Mouse (Mus musculus): ENCODE data around the gene Gclc. TPM values are rescaled to one million over a fixed set of nuclear protein-coding genes. Genes with fewer than 3 reads are reported as not detected.
"Not testable (repeated sequence)": the region's sequence is repeated elsewhere in the genome, so short reads cannot be mapped to it uniquely, and the experiment has no call there.

Gclc gene
- polyA plus RNA-seq, 1 experiment from 2014 or later = 11.3 TPM

GRCm38 (mm10) chr9:77719675-77720074 lies 34.7 kb upstream of the Gclc start:
- 76% methylated on average over 1 of the region's 1 CpGs for WGBS
- Histone ChIP-seq H3K4me2 (no peak overlapping the region), H3K4me3 (no peak overlapping the region), H3K9me3 (no peaks in the 10 kb centered on the region), H3K27ac (no peak overlapping the region), H3K4me1 (no peaks in the 10 kb centered on the region), H3K9ac (no peak overlapping the region), H3K36me3 (no peaks in the 10 kb centered on the region), H3K27me3 (no peaks in the 10 kb centered on the region)
- ATAC-seq (ENCODE audit: insufficient number of reproducible peaks, low FRiP score, low TSS enrichment, low read depth) = no peak

- no peaks in the 10 kb centered on the region for H3K9me3 ChIP-seq
- no peaks in the 10 kb centered on the region for H3K36me3 ChIP-seq
- no peak overlapping the region for H3K9ac ChIP-seq
- no peak overlapping the region for H3K4me3 ChIP-seq
- no peak overlapping the region for H3K4me2 ChIP-seq
- WGBS = 72% methylated on average over 1 of the region's 1 CpGs
- H3K27me3 ChIP-seq = no peaks in the 10 kb centered on the region
- H3K27ac ChIP-seq = no peak overlapping the region
- no peak for ATAC-seq (ENCODE audit: insufficient number of reproducible peaks, low FRiP score, low TSS enrichment, low read depth)
- H3K4me1 ChIP-seq = no peaks in the 10 kb centered on the region
Observed at GRCm38 (mm10) chr9:77722381-77722780, 32.0 kb upstream of the Gclc start.

- H3K27ac ChIP-seq = no peak overlapping the region
- no peaks in the 10 kb centered on the region for H3K4me1 ChIP-seq
- WGBS = 75% methylated on average over 6 of the region's 6 CpGs
- no peak overlapping the region for H3K4me3 ChIP-seq
- no peaks in the 10 kb centered on the region for H3K9me3 ChIP-seq
- H3K27me3 ChIP-seq = no peaks in the 10 kb centered on the region
- H3K4me2 ChIP-seq = no peak overlapping the region
- ATAC-seq (ENCODE audit: insufficient number of reproducible peaks, low FRiP score, low TSS enrichment, low read depth) = no peak
- H3K36me3 ChIP-seq = no peaks in the 10 kb centered on the region
- H3K9ac ChIP-seq = no peak overlapping the region
Observed at GRCm38 (mm10) chr9:77724216-77724615, 30.1 kb upstream of the Gclc start.

GRCm38 (mm10) chr9:77725448-77725847 lies 28.9 kb upstream of the Gclc start:
- no peak for ATAC-seq (ENCODE audit: insufficient number of reproducible peaks, low FRiP score, low TSS enrichment, low read depth)
- WGBS = 84% methylated on average over 8 of the region's 8 CpGs
- H3K4me2 ChIP-seq = no peak overlapping the region
- no peak overlapping the region for H3K9ac ChIP-seq
- no peaks in the 10 kb centered on the region for H3K4me1 ChIP-seq
- H3K9me3 ChIP-seq = no peaks in the 10 kb centered on the region
- no peak overlapping the region for H3K4me3 ChIP-seq
- no peaks in the 10 kb centered on the region for H3K27me3 ChIP-seq
- H3K27ac ChIP-seq = no peak overlapping the region
- H3K36me3 ChIP-seq = no peaks in the 10 kb centered on the region

GRCm38 (mm10) chr9:77726018-77726684 lies 28.2 kb upstream of the Gclc start:
- 86% methylated on average over 6 of the region's 6 CpGs for WGBS
- Histone ChIP-seq H3K36me3 (no peaks in the 10 kb centered on the region), H3K4me3 (no peak overlapping the region), H3K27me3 (no peaks in the 10 kb centered on the region), H3K4me1 (no peaks in the 10 kb centered on the region), H3K9me3 (no peaks in the 10 kb centered on the region), H3K27ac (no peak overlapping the region), H3K4me2 (no peak overlapping the region), H3K9ac (no peak overlapping the region)
- ATAC-seq (ENCODE audit: insufficient number of reproducible peaks, low FRiP score, low TSS enrichment, low read depth) = no peak

GRCm38 (mm10) chr9:77727012-77727411 lies 27.3 kb upstream of the Gclc start:
- H3K9me3 ChIP-seq = no peaks in the 10 kb centered on the region
- 78% methylated on average over 2 of the region's 2 CpGs for WGBS
- no peak overlapping the region for H3K27ac ChIP-seq
- no peak overlapping the region for H3K9ac ChIP-seq
- no peaks in the 10 kb centered on the region for H3K27me3 ChIP-seq
- ATAC-seq (ENCODE audit: insufficient number of reproducible peaks, low FRiP score, low TSS enrichment, low read depth) = no peak
- H3K4me1 ChIP-seq = no peaks in the 10 kb centered on the region
- no peak overlapping the region for H3K4me3 ChIP-seq
- no peak overlapping the region for H3K4me2 ChIP-seq
- H3K36me3 ChIP-seq = no peaks in the 10 kb centered on the region

- Histone ChIP-seq H3K9ac (no peak overlapping the region), H3K36me3 (no peaks in the 10 kb centered on the region), H3K27me3 (no peaks in the 10 kb centered on the region), H3K4me3 (no peak overlapping the region), H3K4me2 (no peak overlapping the region), H3K27ac (no peak overlapping the region), H3K9me3 (no peaks in the 10 kb centered on the region), H3K4me1 (no peaks in the 10 kb centered on the region)
- ATAC-seq (ENCODE audit: insufficient number of reproducible peaks, low FRiP score, low TSS enrichment, low read depth) = no peak
- 60% methylated on average over 3 of the region's 3 CpGs for WGBS
Observed at GRCm38 (mm10) chr9:77732067-77732466, 22.3 kb upstream of the Gclc start.

- Histone ChIP-seq H3K9ac (no peak overlapping the region), H3K4me3 (no peak overlapping the region), H3K36me3 (no peaks in the 10 kb centered on the region), H3K27me3 (no peaks in the 10 kb centered on the region), H3K4me1 (no peaks in the 10 kb centered on the region), H3K4me2 (no peak overlapping the region), H3K27ac (no peak overlapping the region), H3K9me3 (no peaks in the 10 kb centered on the region)
- ATAC-seq (ENCODE audit: insufficient number of reproducible peaks, low FRiP score, low TSS enrichment, low read depth) = no peak
- WGBS = 80% methylated on average over 6 of the region's 6 CpGs
Observed at GRCm38 (mm10) chr9:77737298-77738041, 16.9 kb upstream of the Gclc start.

GRCm38 (mm10) chr9:77741452-77741851 lies 12.9 kb upstream of the Gclc start:
- Histone ChIP-seq H3K36me3 (no peaks in the 10 kb centered on the region), H3K9ac (no peak overlapping the region), H3K4me3 (no peak overlapping the region), H3K4me1 (no peaks in the 10 kb centered on the region), H3K27ac (no peak overlapping the region), H3K27me3 (no peaks in the 10 kb centered on the region), H3K4me2 (no peak overlapping the region), H3K9me3 (no peaks in the 10 kb centered on the region)
- no peak for ATAC-seq (ENCODE audit: insufficient number of reproducible peaks, low FRiP score, low TSS enrichment, low read depth)
- 75% methylated on average over 1 of the region's 1 CpGs for WGBS

GRCm38 (mm10) chr9:77744798-77745197 lies 9.5 kb upstream of the Gclc start:
- Histone ChIP-seq H3K9ac (no peak overlapping the region), H3K4me3 (no peak overlapping the region), H3K4me2 (no peak overlapping the region), H3K36me3 (no peaks in the 10 kb centered on the region), H3K9me3 (no peaks in the 10 kb centered on the region), H3K4me1 (peaks cover 1% of the 10 kb centered on the region), H3K27me3 (no peaks in the 10 kb centered on the region), H3K27ac (no peak overlapping the region)
- ATAC-seq (ENCODE audit: insufficient number of reproducible peaks, low FRiP score, low TSS enrichment, low read depth) = no peak
- WGBS = 39% methylated on average over 3 of the region's 3 CpGs

- peaks cover 8% of the 10 kb centered on the region for H3K4me1 ChIP-seq
- H3K36me3 ChIP-seq = no peaks in the 10 kb centered on the region
- no peak overlapping the region for H3K27ac ChIP-seq
- H3K9me3 ChIP-seq = no peaks in the 10 kb centered on the region
- H3K27me3 ChIP-seq = no peaks in the 10 kb centered on the region
- no peak overlapping the region for H3K4me3 ChIP-seq
- 34% methylated on average over 2 of the region's 2 CpGs for WGBS
- no peak overlapping the region for H3K9ac ChIP-seq
- H3K4me2 ChIP-seq = no peak overlapping the region
- ATAC-seq (ENCODE audit: insufficient number of reproducible peaks, low FRiP score, low TSS enrichment, low read depth) = no peak
Observed at GRCm38 (mm10) chr9:77746315-77746714, 8.0 kb upstream of the Gclc start.

GRCm38 (mm10) chr9:77748292-77748691 lies 6.0 kb upstream of the Gclc start:
- H3K4me3 ChIP-seq; H3K4me2 ChIP-seq; H3K4me1 ChIP-seq; H3K27ac ChIP-seq; H3K27me3 ChIP-seq; H3K9ac ChIP-seq; ATAC-seq (ENCODE audit: insufficient number of reproducible peaks, low FRiP score, low TSS enrichment, low read depth); H3K9me3 ChIP-seq; H3K36me3 ChIP-seq: not testable (repeated sequence)
- 92% methylated on average over 1 of the region's 1 CpGs for WGBS
